Mouse (Mus musculus): Measurements from ENCODE around the gene Frs3. TPM values are rescaled to one million over a fixed set of nuclear protein-coding genes. Genes with fewer than 3 reads are reported as not detected.

Frs3 gene
- polyA plus RNA-seq, 1 experiment from 2014 or later: 5.5 TPM

- Histone ChIP-seq H3K4me2 (replicated peaks) (peak overlapping the region; percentile 95), H3K27me3 (replicated peaks) (no peaks in the 10 kb centered on the region), H3K9ac (peak overlapping the region; percentile 75; the same call in 1 of the 2 replicates), H3K36me3 (no peaks in the 10 kb centered on the region), H3K9me3 (no peaks in the 10 kb centered on the region), H3K27ac (peak overlapping the region; percentile 88), H3K4me3 (replicated peaks) (peak overlapping the region; percentile 85), H3K4me1 (replicated peaks) (peaks cover 27% of the 10 kb centered on the region)
- 10% methylated on average over 20 of the region's 20 CpGs for WGBS
- peak; percentile 54 for ATAC-seq
Observed at GRCm38 (mm10) chr17:47738879-47739798, 50.3 kb downstream of the Frs3 start.

DNA sequence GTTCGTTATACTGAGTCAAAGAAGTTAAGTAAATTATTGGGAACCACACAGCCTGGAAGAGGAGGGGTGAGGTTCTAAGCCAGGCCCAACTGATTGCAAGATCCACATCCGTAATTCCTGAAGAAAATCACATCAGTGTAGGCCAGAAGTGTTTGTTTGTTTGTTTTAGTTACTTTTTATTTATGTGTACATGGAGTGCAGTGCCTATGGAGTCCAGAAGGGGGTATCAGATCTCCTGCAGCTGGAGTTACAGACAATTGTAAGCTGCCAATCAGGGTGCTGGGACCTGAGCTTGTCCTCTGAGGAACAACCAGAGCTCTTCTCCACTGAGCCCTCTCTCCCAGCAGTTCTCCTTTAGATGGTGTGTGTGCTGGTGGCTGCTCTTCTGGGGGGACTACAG lies 51.4 kb downstream of the Frs3 start:
- H3K4me3 ChIP-seq (replicated peaks): no peak overlapping the region
- H3K36me3 ChIP-seq: no peaks in the 10 kb centered on the region
- 78% methylated on average over 2 of the region's 2 CpGs for WGBS
- H3K4me1 ChIP-seq (replicated peaks): peaks cover 27% of the 10 kb centered on the region
- H3K9me3 ChIP-seq: no peaks in the 10 kb centered on the region
- H3K9ac ChIP-seq: no peak overlapping the region
- no peak overlapping the region; the same call in 1 of the 2 replicates for H3K4me2 ChIP-seq (replicated peaks)
- peak overlapping the region; percentile 88; the same call in 1 of the 2 replicates for H3K27ac ChIP-seq
- H3K27me3 ChIP-seq (replicated peaks): no peaks in the 10 kb centered on the region
- no peak for ATAC-seq

DNA sequence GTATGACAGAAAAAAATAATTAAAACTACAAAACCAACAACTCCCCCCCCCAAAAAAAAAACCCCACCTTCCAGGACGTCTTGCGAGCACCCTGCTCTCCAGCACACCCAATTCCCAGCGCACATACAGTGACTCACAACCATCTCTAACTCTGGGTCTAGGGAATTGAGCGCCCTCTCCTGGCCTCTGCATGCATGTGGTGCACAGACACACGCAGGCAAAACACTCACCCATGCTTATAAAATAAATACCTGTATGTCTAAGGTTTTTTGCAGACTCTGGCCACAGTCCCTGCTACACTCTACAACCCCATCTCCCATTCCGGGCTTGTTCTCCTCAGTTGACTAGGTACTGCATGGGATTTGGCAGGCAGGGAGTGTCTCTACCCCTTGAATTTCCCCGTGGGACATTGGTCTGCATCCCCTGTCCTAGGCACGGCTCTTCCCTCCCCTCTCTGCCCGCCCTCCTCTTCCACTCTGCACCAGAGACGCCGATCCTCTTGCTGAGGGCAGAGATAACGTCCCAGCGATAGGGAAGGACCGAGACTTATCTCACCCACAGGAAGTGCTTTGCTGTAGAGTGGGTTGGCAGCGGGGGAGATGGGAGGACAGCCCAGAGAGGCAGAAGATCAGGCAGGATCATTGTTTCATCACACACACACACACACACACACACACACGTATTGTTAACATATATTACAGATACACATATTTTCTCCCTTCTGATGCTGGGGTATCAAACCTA lies 54.3 kb downstream of the Frs3 start:
- Histone ChIP-seq H3K4me3 (replicated peaks) (no peak overlapping the region), H3K27ac (no peak overlapping the region), H3K27me3 (replicated peaks) (no peaks in the 10 kb centered on the region), H3K4me2 (replicated peaks) (no peak overlapping the region), H3K9me3 (no peaks in the 10 kb centered on the region), H3K36me3 (no peaks in the 10 kb centered on the region), H3K4me1 (replicated peaks) (peaks cover 27% of the 10 kb centered on the region), H3K9ac (no peak overlapping the region)
- no peak for ATAC-seq
- 40% methylated on average over 16 of the region's 16 CpGs for WGBS

DNA sequence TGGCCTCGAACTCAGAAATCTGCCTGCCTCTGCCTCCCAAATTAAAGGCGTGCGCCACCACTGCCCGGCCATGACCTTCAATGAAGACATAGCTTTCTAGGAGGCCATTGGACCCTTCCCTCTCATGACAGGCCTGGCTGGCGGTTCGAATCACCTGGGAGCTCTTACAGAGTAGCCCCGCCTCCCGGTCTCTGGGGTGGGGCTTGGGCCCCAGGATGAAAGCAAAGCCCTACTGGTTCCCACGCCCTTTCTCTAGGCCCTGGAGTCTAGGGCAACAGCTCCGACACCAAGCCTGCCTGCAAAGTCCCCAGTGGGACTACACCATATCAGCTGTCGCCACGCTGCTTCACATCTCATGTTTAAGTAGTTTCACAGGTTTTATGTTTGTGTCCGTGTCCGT lies 55.3 kb downstream of the Frs3 start:
- Histone ChIP-seq H3K4me3 (replicated peaks) (no peak overlapping the region), H3K9me3 (no peaks in the 10 kb centered on the region), H3K4me2 (replicated peaks) (no peak overlapping the region), H3K9ac (no peak overlapping the region), H3K4me1 (replicated peaks) (peaks cover 27% of the 10 kb centered on the region), H3K27me3 (replicated peaks) (no peaks in the 10 kb centered on the region), H3K27ac (no peak overlapping the region), H3K36me3 (no peaks in the 10 kb centered on the region)
- ATAC-seq: no peak
- 92% methylated on average over 14 of the region's 14 CpGs for WGBS

DNA sequence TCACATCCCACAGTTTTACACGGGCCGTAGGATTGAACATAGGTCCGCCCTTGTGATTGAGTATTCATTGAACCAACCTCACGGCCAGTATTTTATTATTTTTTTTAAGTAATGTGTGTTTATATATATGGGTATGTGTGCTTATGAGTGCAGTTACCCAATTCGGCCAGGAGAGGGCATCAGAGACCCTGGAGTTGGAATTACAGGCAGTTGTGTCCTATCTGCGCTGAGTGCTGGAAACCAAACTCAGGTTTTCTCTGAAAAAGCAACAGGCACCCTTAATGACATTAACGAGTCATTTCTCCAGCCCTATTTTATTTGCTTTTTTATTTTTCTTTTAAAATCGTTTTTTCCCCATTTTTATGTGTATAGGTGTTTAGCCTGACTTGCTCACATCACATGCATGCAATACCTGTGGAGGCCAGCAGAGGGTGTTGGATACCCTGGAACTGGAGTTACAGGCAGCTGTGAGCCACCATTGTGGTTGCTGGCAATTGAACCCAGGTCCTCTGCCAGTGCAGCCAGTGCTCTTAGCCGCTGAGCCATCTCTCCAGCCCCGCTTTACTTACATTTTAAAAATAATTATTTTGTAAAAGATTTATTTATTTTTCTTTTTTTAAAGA lies 56.0 kb downstream of the Frs3 start:
- no peak overlapping the region for H3K9ac ChIP-seq
- H3K36me3 ChIP-seq: no peaks in the 10 kb centered on the region
- no peak for ATAC-seq
- H3K9me3 ChIP-seq: no peaks in the 10 kb centered on the region
- 85% methylated on average over 10 of the region's 10 CpGs for WGBS
- no peak overlapping the region for H3K27ac ChIP-seq
- peaks cover 26% of the 10 kb centered on the region; the same call in 1 of the 2 replicates for H3K4me1 ChIP-seq (replicated peaks)
- H3K4me3 ChIP-seq (replicated peaks): no peak overlapping the region
- no peak overlapping the region for H3K4me2 ChIP-seq (replicated peaks)
- H3K27me3 ChIP-seq (replicated peaks): no peaks in the 10 kb centered on the region

DNA sequence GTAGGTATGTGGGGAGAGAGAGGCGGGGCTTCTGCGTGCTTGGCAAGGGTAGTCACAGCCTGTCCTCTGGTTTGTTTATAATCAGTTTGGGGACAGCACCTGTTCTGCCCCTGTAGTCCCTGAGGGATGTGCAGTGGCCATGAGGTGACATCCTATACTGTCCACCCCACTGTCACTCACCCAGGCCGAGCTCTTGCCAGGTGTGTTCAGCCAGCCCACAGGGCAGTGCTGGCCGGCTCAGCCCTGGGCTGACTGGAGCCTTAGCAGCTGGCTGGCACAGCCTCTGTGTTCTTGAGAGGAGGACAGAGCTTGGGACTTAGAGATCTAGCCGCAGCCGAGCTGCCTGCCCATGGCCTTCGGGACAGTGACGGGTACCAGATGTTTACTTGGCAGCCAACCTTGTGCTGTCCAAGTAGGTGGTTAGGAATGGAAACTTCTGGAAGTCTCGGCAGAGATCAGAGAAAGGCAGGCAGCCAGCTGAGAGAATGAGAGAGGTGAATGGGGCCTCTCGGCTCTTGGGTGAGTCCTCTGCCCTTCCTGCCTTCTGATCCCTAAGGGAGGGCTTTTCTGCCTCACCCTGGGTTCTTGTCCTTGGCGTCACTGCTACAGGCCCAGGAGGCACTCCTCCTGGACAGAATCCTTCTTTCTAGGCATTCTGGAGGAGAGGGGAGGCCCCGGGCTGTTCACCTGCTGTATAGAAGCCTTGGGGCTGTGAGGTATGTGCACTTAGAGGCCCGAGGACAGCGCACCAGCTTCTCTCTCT lies 60.1 kb downstream of the Frs3 start:
- ATAC-seq: peak; percentile 52
- no peaks in the 10 kb centered on the region for H3K9me3 ChIP-seq
- peak overlapping the region; percentile 75 for H3K27ac ChIP-seq
- no peak overlapping the region for H3K4me3 ChIP-seq (replicated peaks)
- H3K4me2 ChIP-seq (replicated peaks): peak overlapping the region; percentile 10; the same call in 1 of the 2 replicates
- no peak overlapping the region for H3K9ac ChIP-seq
- WGBS: 46% methylated on average over 14 of the region's 14 CpGs
- H3K4me1 ChIP-seq (replicated peaks): peaks cover 15% of the 10 kb centered on the region; the same call in 1 of the 2 replicates
- H3K27me3 ChIP-seq (replicated peaks): no peaks in the 10 kb centered on the region
- H3K36me3 ChIP-seq: no peaks in the 10 kb centered on the region

GRCm38 (mm10) chr17:47749626-47750025 lies 60.8 kb downstream of the Frs3 start:
- Histone ChIP-seq H3K27me3 (replicated peaks) (no peaks in the 10 kb centered on the region), H3K4me3 (replicated peaks) (no peak overlapping the region), H3K9me3 (no peaks in the 10 kb centered on the region), H3K9ac (no peak overlapping the region), H3K27ac (peak overlapping the region; percentile 75), H3K4me2 (replicated peaks) (peak overlapping the region; percentile 10; the same call in 1 of the 2 replicates), H3K4me1 (replicated peaks) (peaks cover 15% of the 10 kb centered on the region; the same call in 1 of the 2 replicates), H3K36me3 (no peaks in the 10 kb centered on the region)
- 64% methylated on average over 3 of the region's 3 CpGs for WGBS
- ATAC-seq: 0 out of 2 replicates have a peak, but pooled peaks have one; percentile 21

GRCm38 (mm10) chr17:47750101-47750500 lies 61.3 kb downstream of the Frs3 start:
- Histone ChIP-seq H3K4me2 (replicated peaks) (no peak overlapping the region; the same call in 1 of the 2 replicates), H3K27ac (no peak overlapping the region), H3K36me3 (no peaks in the 10 kb centered on the region), H3K4me1 (replicated peaks) (peaks cover 15% of the 10 kb centered on the region; the same call in 1 of the 2 replicates), H3K4me3 (replicated peaks) (no peak overlapping the region), H3K9me3 (no peaks in the 10 kb centered on the region), H3K9ac (no peak overlapping the region), H3K27me3 (replicated peaks) (no peaks in the 10 kb centered on the region)
- ATAC-seq: no peak
- 58% methylated on average over 6 of the region's 6 CpGs for WGBS

GRCm38 (mm10) chr17:47751811-47752210 lies 63.0 kb downstream of the Frs3 start:
- no peaks in the 10 kb centered on the region for H3K27me3 ChIP-seq (replicated peaks)
- no peak overlapping the region for H3K4me2 ChIP-seq (replicated peaks)
- peaks cover 15% of the 10 kb centered on the region; the same call in 1 of the 2 replicates for H3K4me1 ChIP-seq (replicated peaks)
- H3K36me3 ChIP-seq: no peaks in the 10 kb centered on the region
- WGBS: 76% methylated on average over 5 of the region's 5 CpGs
- no peak overlapping the region for H3K4me3 ChIP-seq (replicated peaks)
- no peaks in the 10 kb centered on the region for H3K9me3 ChIP-seq
- H3K27ac ChIP-seq: no peak overlapping the region
- ATAC-seq: no peak
- H3K9ac ChIP-seq: no peak overlapping the region

DNA sequence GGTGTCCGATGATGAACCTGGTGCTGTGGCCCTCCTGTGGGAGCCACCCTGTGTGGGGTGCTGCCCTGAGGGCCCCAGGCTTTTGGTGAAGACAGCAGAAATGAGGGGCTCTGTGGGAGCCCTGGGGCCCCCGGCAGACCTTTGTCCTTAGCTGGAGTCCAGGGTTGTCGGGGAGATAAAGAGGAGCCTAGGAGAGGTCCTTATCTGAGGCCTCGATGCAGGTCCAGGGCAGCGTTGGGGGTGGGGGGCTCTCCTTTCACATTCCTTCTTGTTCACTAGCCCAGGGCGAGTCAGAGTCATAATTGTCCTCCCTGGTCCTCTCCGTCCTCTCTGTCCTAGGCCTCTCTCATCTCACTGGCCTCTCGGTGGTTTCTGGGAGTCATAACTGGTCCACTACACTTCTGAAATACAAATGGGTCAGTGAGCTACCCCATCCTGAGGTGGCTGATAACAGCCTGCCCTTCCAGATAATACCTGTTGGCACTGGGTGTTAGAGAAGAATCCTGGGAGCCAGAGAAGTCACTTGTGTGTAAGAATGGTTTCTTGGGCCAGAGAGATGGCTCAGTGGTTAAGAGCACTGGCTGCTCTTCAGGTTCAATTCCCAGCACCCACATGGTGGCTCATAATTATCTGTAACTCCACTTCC lies 64.4 kb downstream of the Frs3 start:
- WGBS: 61% methylated on average over 8 of the region's 8 CpGs
- ATAC-seq: peak; percentile 70
- peak overlapping the region; percentile 32 for H3K4me2 ChIP-seq (replicated peaks)
- peak overlapping the region; percentile 80 for H3K27ac ChIP-seq
- no peaks in the 10 kb centered on the region for H3K27me3 ChIP-seq (replicated peaks)
- H3K4me3 ChIP-seq (replicated peaks): no peak overlapping the region
- H3K9ac ChIP-seq: no peak overlapping the region
- peaks cover 17% of the 10 kb centered on the region; the same call in 1 of the 2 replicates for H3K4me1 ChIP-seq (replicated peaks)
- no peaks in the 10 kb centered on the region for H3K9me3 ChIP-seq
- no peaks in the 10 kb centered on the region for H3K36me3 ChIP-seq

All from intestine, embryonic 15.5 days (tissue).